In the genomic region with DNA sequence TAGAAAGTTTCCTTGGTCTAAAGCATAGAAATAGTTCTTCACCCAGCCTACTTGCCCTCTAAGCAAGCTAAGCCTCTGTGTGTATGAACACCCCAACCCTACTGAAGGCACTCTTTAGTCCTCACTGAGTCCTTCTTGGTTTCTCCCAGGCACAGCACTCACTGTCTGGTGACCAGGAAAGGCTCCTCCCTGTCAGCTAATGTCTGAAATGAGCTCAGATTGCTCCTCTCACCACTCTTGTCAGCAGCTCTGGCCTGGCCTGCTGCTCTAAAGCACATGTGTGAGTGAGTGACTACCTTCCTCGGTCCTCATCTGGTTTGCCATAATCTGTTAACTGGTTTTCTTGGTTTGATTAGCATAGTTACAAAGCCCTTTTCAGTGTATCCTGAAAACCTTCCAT, we compare ENCODE assay signal across 15 mouse cellular contexts. TPM values are rescaled to one million over a fixed set of nuclear protein-coding genes. Genes with fewer than 3 reads are reported as not detected.
DNase-seq lines count a peak whose midpoint lies in the region; ATAC-seq and TF ChIP-seq lines count a peak whose summit lies in the region.
"Had no signal": no experiment of that assay in that cellular context is flagged by ENCODE, and none has a peak within 500 bp of the region (broad histone marks: within the 10 kb centered on the region; RNA-seq: fewer than 3 reads in every experiment).

No protein-coding gene starts in this region.

- no peaks in the 10 kb centered on the region for H3K27me3 ChIP-seq in liver, adult 2 months (ENCODE audit: control insufficient read depth, insufficient read depth, low read length)
- no peaks in the 10 kb centered on the region for H3K27me3 ChIP-seq in intestine, embryonic 16.5 days (replicated peaks; ENCODE audit: control insufficient read depth, insufficient read depth, low read length)
- H3K27me3 ChIP-seq in small intestine, adult 2 months (ENCODE audit: control insufficient read depth, insufficient read depth, low read length), result no peaks in the 10 kb centered on the region
- H3K27me3 ChIP-seq: neural tube, embryonic 15.5 days had no signal

- peak overlapping the region; percentile 19 for H3K27ac ChIP-seq in liver, adult 2 months (replicated peaks; ENCODE audit: insufficient read depth, low read depth, low read length)
- H3K27ac ChIP-seq in intestine, embryonic 16.5 days (ENCODE audit: low read length), result peak overlapping the region; percentile 72
- H3K27ac ChIP-seq in small intestine, adult 2 months (ENCODE audit: insufficient read depth, low read depth, low read length), result peak overlapping the region; percentile 73
- H3K27ac ChIP-seq: layer of hippocampus, adult 2 months; neural tube, embryonic 15.5 days had no signal

- H3K9ac ChIP-seq in liver, adult 2 months (ENCODE audit: low read depth, low read length), result no peak overlapping the region
- H3K9ac ChIP-seq in intestine, embryonic 16.5 days (ENCODE audit: low read depth, low read length), result peak overlapping the region; percentile 34; the same call in 1 of the 2 replicates
- H3K9ac ChIP-seq: neural tube, embryonic 15.5 days had no signal

- H3K4me1 ChIP-seq in liver, adult 2 months (ENCODE audit: control insufficient read depth, insufficient read depth, low read length), result peaks cover 22% of the 10 kb centered on the region
- H3K4me1 ChIP-seq in intestine, embryonic 16.5 days (ENCODE audit: control insufficient read depth, insufficient read depth, low read length), result peaks cover 16% of the 10 kb centered on the region
- H3K4me1 ChIP-seq in small intestine, adult 2 months (ENCODE audit: control insufficient read depth, insufficient read depth, insufficient read length, low read length), result peaks cover 29% of the 10 kb centered on the region

- H3K79me2 ChIP-seq in liver, adult 2 months (ENCODE audit: control insufficient read depth, insufficient read depth, low read length), result peaks cover 35% of the 10 kb centered on the region

- no peak for TF ChIP-seq POLR2A in liver, adult 2 months (IDR thresholded peaks at IDR 0.05; ENCODE audit: extremely low read depth, insufficient read depth, low read length)
- TF ChIP-seq POLR2A in small intestine, adult 2 months (IDR thresholded peaks at IDR 0.05; ENCODE audit: low read depth, low read length), result no peak

- TF ChIP-seq CTCF in liver, adult 2 months (IDR thresholded peaks at IDR 0.05; ENCODE audit: low read depth, low read length), result no peak
- no peak for TF ChIP-seq CTCF in small intestine, adult 2 months (IDR thresholded peaks at IDR 0.05; ENCODE audit: extremely low read depth, insufficient read length, insufficient replicate concordance, low read depth, low read length)

- no peaks in the 10 kb centered on the region for H3K36me3 ChIP-seq in liver, adult 2 months (ENCODE audit: control insufficient read depth, insufficient read depth, low read length)
- no peaks in the 10 kb centered on the region for H3K36me3 ChIP-seq in intestine, embryonic 16.5 days (ENCODE audit: control insufficient read depth, insufficient read depth, low read length)
- 0 out of 2 replicates have a peak, but pooled peaks cover 2% of the 10 kb centered on the region for H3K36me3 ChIP-seq in small intestine, adult 2 months (ENCODE audit: control insufficient read depth, insufficient read depth, low read length)
- H3K36me3 ChIP-seq: neural tube, embryonic 15.5 days had no signal

- peak; percentile 47 for ATAC-seq in intestine, embryonic 16.5 days
- no peak for ATAC-seq in CD4-positive, CD25-positive, alpha-beta regulatory T cell, adult 4 months

- 34% methylated on average over 1 of the region's 1 CpGs for WGBS in liver, adult 2 months
- 65% methylated on average over 1 of the region's 1 CpGs for WGBS in intestine, embryonic 16.5 days
- WGBS in small intestine, adult 2 months, result 36% methylated on average over 1 of the region's 1 CpGs

- no peaks in the 10 kb centered on the region for H3K9me3 ChIP-seq in intestine, embryonic 16.5 days (ENCODE audit: control insufficient read depth, low read length)
- H3K9me3 ChIP-seq: neural tube, embryonic 15.5 days had no signal

- no peak overlapping the region for H3K4me3 ChIP-seq in liver, adult 2 months (ENCODE audit: insufficient read depth, low read depth, low read length)
- no peak overlapping the region for H3K4me3 ChIP-seq in intestine, embryonic 16.5 days (ENCODE audit: low read length)
- no peak overlapping the region for H3K4me3 ChIP-seq in small intestine, adult 2 months (ENCODE audit: low read depth, low read length)
- H3K4me3 ChIP-seq: layer of hippocampus, adult 2 months; neural tube, embryonic 15.5 days had no signal

- H3K4me2 ChIP-seq in intestine, embryonic 16.5 days (ENCODE audit: low read depth, low read length), result no peak overlapping the region
- H3K4me2 ChIP-seq: neural tube, embryonic 15.5 days had no signal

- DNase-seq in heart, adult 11 months, result peak; percentile 91
- DNase-seq in heart, adult 8-10 months (ENCODE audit: low spot score), result no peak
- DNase-seq in liver, adult 2 months (ENCODE audit: extremely low read depth, low read depth, low spot score), result peak; percentile 35
- DNase-seq in liver, result no peak
- no peak for DNase-seq in right cerebral cortex, adult 18-20 months
- DNase-seq: cerebellum, adult 2 months; embryo, embryonic 11 days; thymus, postnatal 14 days had no signal

RNA-seq across cellular contexts. Expression of a gene that starts 14.1 kb away (rescaled TPM):
- 10 to 100 TPM; 12.7 to 15.9 (median 13.0) TPM for total RNA-seq in heart, adult 8-10 months (2022)
- total RNA-seq in liver, adult 2 months (2014; rRNA removed), result 89.5 and 92.8 TPM in 2 replicates
- polyA plus RNA-seq in liver, adult 2 months (2012; rRNA removed), result 19.0 and 24.6 TPM in 2 replicates
- 168 and 170 TPM in 2 replicates for polyA plus RNA-seq in intestine, embryonic 16.5 days (2015; fragmentation: Nextera tagmentation; extraction: Ambion mirVana)
- polyA plus RNA-seq in small intestine, adult 2 months (2012; rRNA removed), result 5.4 and 14.8 TPM in 2 replicates
- 10 to 100 TPM; 95.0 to 98.5 TPM for polyA plus RNA-seq in CD4-positive, CD25-positive, alpha-beta regulatory T cell, adult 4 months (2017; shearing (Covaris generic))

RNA-seq across cellular contexts. Expression of a gene that starts 22.9 kb away (rescaled TPM):
- not detected for total RNA-seq in heart, adult 8-10 months (2022)
- total RNA-seq in liver, adult 2 months (2014; rRNA removed), result not detected in 2 replicates
- not detected in 2 replicates for polyA plus RNA-seq in liver, adult 2 months (2012; rRNA removed)
- 0.11 and 0.13 TPM in 2 replicates for polyA plus RNA-seq in intestine, embryonic 16.5 days (2015; fragmentation: Nextera tagmentation; extraction: Ambion mirVana)
- polyA plus RNA-seq in small intestine, adult 2 months (2012; rRNA removed), result 0.05 TPM in 1 of 2 replicates, not detected in the other
- polyA plus RNA-seq in CD4-positive, CD25-positive, alpha-beta regulatory T cell, adult 4 months (2017; shearing (Covaris generic)), result under 1 TPM in 1 of 2 experiments, not detected in 1; 0.15 TPM
- total RNA-seq: monocyte, adult 5-6 weeks had no signal

RNA-seq across cellular contexts. Expression of a gene that starts 39.2 kb away (rescaled TPM):
- total RNA-seq in heart, adult 8-10 months (2022), result under 1 TPM in 2 of 4 experiments, not detected in 2; 0.28 to 0.47 TPM
- total RNA-seq in liver, adult 2 months (2014; rRNA removed), result 2.9 and 3.9 TPM in 2 replicates
- polyA plus RNA-seq in liver, adult 2 months (2012; rRNA removed), result 0.91 and 1.5 TPM in 2 replicates
- 1.9 and 2.7 TPM in 2 replicates for polyA plus RNA-seq in intestine, embryonic 16.5 days (2015; fragmentation: Nextera tagmentation; extraction: Ambion mirVana)
- 0.86 and 0.91 TPM in 2 replicates for polyA plus RNA-seq in small intestine, adult 2 months (2012; rRNA removed)
- polyA plus RNA-seq in CD4-positive, CD25-positive, alpha-beta regulatory T cell, adult 4 months (2017; shearing (Covaris generic)), result not detected
- total RNA-seq: layer of hippocampus, adult 2 months; left cerebral cortex, postnatal 36 days; monocyte, adult 5-6 weeks had no signal

RNA-seq across cellular contexts. Expression of a gene that starts 45.4 kb away (rescaled TPM):
- total RNA-seq in heart, adult 8-10 months (2022), result 1 to 10 TPM; 3.9 to 5.2 (median 4.7) TPM
- total RNA-seq in liver, adult 2 months (2014; rRNA removed), result 11.0 and 13.8 TPM in 2 replicates
- 69.6 and 128 TPM in 2 replicates for polyA plus RNA-seq in liver, adult 2 months (2012; rRNA removed)
- polyA plus RNA-seq in intestine, embryonic 16.5 days (2015; fragmentation: Nextera tagmentation; extraction: Ambion mirVana), result 46.9 and 48.9 TPM in 2 replicates
- polyA plus RNA-seq in small intestine, adult 2 months (2012; rRNA removed), result 88.8 and 107 TPM in 2 replicates
- 10 to 100 TPM; 22.4 to 48.3 TPM for polyA plus RNA-seq in CD4-positive, CD25-positive, alpha-beta regulatory T cell, adult 4 months (2017; shearing (Covaris generic))

RNA-seq across cellular contexts. Expression of a gene that starts 54.3 kb away (rescaled TPM):
- 10 to 100 TPM; 17.2 to 18.9 (median 18.1) TPM for total RNA-seq in heart, adult 8-10 months (2022)
- 2.7 and 3.8 TPM in 2 replicates for total RNA-seq in liver, adult 2 months (2014; rRNA removed)
- 9.3 and 15.1 TPM in 2 replicates for polyA plus RNA-seq in liver, adult 2 months (2012; rRNA removed)
- 2.2 and 2.5 TPM in 2 replicates for polyA plus RNA-seq in intestine, embryonic 16.5 days (2015; fragmentation: Nextera tagmentation; extraction: Ambion mirVana)
- polyA plus RNA-seq in small intestine, adult 2 months (2012; rRNA removed), result 10.1 and 17.6 TPM in 2 replicates
- polyA plus RNA-seq in CD4-positive, CD25-positive, alpha-beta regulatory T cell, adult 4 months (2017; shearing (Covaris generic)), result under 1 TPM; 0.32 to 0.54 TPM

Comparison
In these comparisons a context has a peak if more than half of its experiments do, and no peak if none do; other contexts are left out.
1. DNase-seq: peak in heart, adult 11 months (single experiment) and liver, adult 2 months (single experiment); none in heart, adult 8-10 months (single experiment), liver (single experiment) and right cerebral cortex, adult 18-20 months (single experiment).
2. H3K27ac ChIP-seq: peak in every context shown above with its lines; median percentile 73 in small intestine, adult 2 months; 72 in intestine, embryonic 16.5 days; 19 in liver, adult 2 months.